Comparison of ENCODE assay signal across 9 mouse cellular contexts in genomic region chr11:53254428-53254827, GRCm38 (mm10). TPM values are rescaled to one million over a fixed set of nuclear protein-coding genes. Genes with fewer than 3 reads are reported as not detected.
A peak's percentile ranks its signal among the peaks of the same experiment; 100 is the strongest.
DNase-seq lines count a peak whose midpoint lies in the region; ATAC-seq and TF ChIP-seq lines count a peak whose summit lies in the region.
"Had no signal": no experiment of that assay in that cellular context is flagged by ENCODE, and none has a peak within 500 bp of the region (broad histone marks: within the 10 kb centered on the region; RNA-seq: fewer than 3 reads in every experiment).

No protein-coding gene starts in this region.

- H3K9ac ChIP-seq in hindbrain, postnatal 0 days (replicated peaks; ENCODE audit: low read length): no peak overlapping the region
- H3K9ac ChIP-seq in hindbrain, embryonic 12.5 days: no peak overlapping the region
- H3K9ac ChIP-seq in lung, postnatal 0 days (replicated peaks; ENCODE audit: low read depth): no peak overlapping the region
- H3K9ac ChIP-seq: midbrain, embryonic 12.5 days had no signal

- no peaks in the 10 kb centered on the region for H3K27me3 ChIP-seq in hindbrain, postnatal 0 days (ENCODE audit: insufficient read depth, low read length)
- H3K27me3 ChIP-seq in hindbrain, embryonic 12.5 days: no peaks in the 10 kb centered on the region
- no peaks in the 10 kb centered on the region for H3K27me3 ChIP-seq in lung, postnatal 0 days (replicated peaks; ENCODE audit: insufficient read depth, low read length)
- H3K27me3 ChIP-seq: midbrain, embryonic 12.5 days had no signal

- no peaks in the 10 kb centered on the region for H3K36me3 ChIP-seq in hindbrain, postnatal 0 days (ENCODE audit: insufficient read depth, low read length)
- no peaks in the 10 kb centered on the region for H3K36me3 ChIP-seq in hindbrain, embryonic 12.5 days
- H3K36me3 ChIP-seq in lung, postnatal 0 days (ENCODE audit: insufficient read depth, low read length): no peaks in the 10 kb centered on the region

- no peaks in the 10 kb centered on the region for H3K9me3 ChIP-seq in hindbrain, postnatal 0 days (ENCODE audit: low read length)
- no peaks in the 10 kb centered on the region for H3K9me3 ChIP-seq in hindbrain, embryonic 12.5 days (replicated peaks)
- H3K9me3 ChIP-seq in lung, postnatal 0 days (ENCODE audit: low read length): no peaks in the 10 kb centered on the region
- H3K9me3 ChIP-seq: midbrain, embryonic 12.5 days had no signal

- H3K4me1 ChIP-seq in hindbrain, postnatal 0 days (ENCODE audit: insufficient read depth, low read length): 0 out of 2 replicates have a peak, but pooled peaks cover 4% of the 10 kb centered on the region
- peaks cover 5% of the 10 kb centered on the region; the same call in 1 of the 2 replicates for H3K4me1 ChIP-seq in hindbrain, embryonic 12.5 days
- H3K4me1 ChIP-seq in lung, postnatal 0 days (ENCODE audit: insufficient read depth, low read depth, low read length): no peaks in the 10 kb centered on the region

- ATAC-seq in hindbrain, postnatal 0 days: no peak
- no peak for ATAC-seq in hindbrain, embryonic 12.5 days (ENCODE audit: low FRiP score)
- ATAC-seq in lung, postnatal 0 days: no peak
- no peak; the same call in 1 of the 2 replicates for ATAC-seq in megakaryocyte progenitor cell, adult 5-6 weeks (replicated peaks; ENCODE audit: poor library complexity)

- TF ChIP-seq CTCF in hindbrain, postnatal 0 days (IDR thresholded peaks at IDR 0.05; ENCODE audit: low read depth): peak; percentile 12; the same call in 1 of the 2 replicates
- TF ChIP-seq CTCF in lung, postnatal 0 days (IDR thresholded peaks at IDR 0.05): peak; percentile 43; the same call in 1 of the 2 replicates

- DNase-seq in hindbrain, postnatal 0 days (ENCODE audit: low spot score): no peak
- peak; percentile 51 for DNase-seq in 416B (ENCODE audit: low read depth)
- peak; percentile 65 for DNase-seq in ES-CJ7 (ENCODE audit: low read depth, low spot score)
- DNase-seq in lung, postnatal 0 days (ENCODE audit: low spot score): no peak
- DNase-seq in adrenal gland, postnatal 4 days (ENCODE audit: low spot score in 2 of 2): no peak
- DNase-seq in urinary bladder, adult 18-20 months (ENCODE audit: low spot score in 2 of 2): no peak

- no peak overlapping the region for H3K4me3 ChIP-seq in hindbrain, postnatal 0 days (ENCODE audit: low read length)
- H3K4me3 ChIP-seq in hindbrain, embryonic 12.5 days: no peak overlapping the region
- no peak overlapping the region for H3K4me3 ChIP-seq in lung, postnatal 0 days (ENCODE audit: low read depth, low read length)
- H3K4me3 ChIP-seq: midbrain, embryonic 12.5 days had no signal

- no peak overlapping the region for H3K27ac ChIP-seq in hindbrain, postnatal 0 days
- H3K27ac ChIP-seq in hindbrain, embryonic 12.5 days: no peak overlapping the region
- no peak overlapping the region for H3K27ac ChIP-seq in lung, postnatal 0 days (ENCODE audit: low read length)
- H3K27ac ChIP-seq: midbrain, embryonic 12.5 days had no signal

- no peak for TF ChIP-seq EP300 in lung, postnatal 0 days (IDR thresholded peaks at IDR 0.05)

- H3K4me2 ChIP-seq in hindbrain, postnatal 0 days (ENCODE audit: low read depth, low read length): no peak overlapping the region
- no peak overlapping the region for H3K4me2 ChIP-seq in hindbrain, embryonic 12.5 days (replicated peaks)
- no peak overlapping the region for H3K4me2 ChIP-seq in lung, postnatal 0 days (replicated peaks; ENCODE audit: low read depth, low read length)
- H3K4me2 ChIP-seq: midbrain, embryonic 12.5 days had no signal

- WGBS in hindbrain, postnatal 0 days: 90% methylated on average over 3 of the region's 3 CpGs
- WGBS in hindbrain, embryonic 12.5 days: 89% methylated on average over 3 of the region's 3 CpGs
- 95% methylated on average over 3 of the region's 3 CpGs for WGBS in lung, postnatal 0 days

RNA-seq across cellular contexts. Expression of gene Hspa4, which starts 45.8 kb away (rescaled TPM):
- 79.4 and 92.9 TPM in 2 replicates for total RNA-seq in hindbrain, postnatal 0 days (2014; rRNA removed)
- polyA plus RNA-seq in hindbrain, postnatal 0 days (2015; fragmentation: Nextera tagmentation; extraction: Ambion mirVana): 50.8 and 54.2 TPM in 2 replicates
- polyA plus RNA-seq in hindbrain, embryonic 12.5 days (2016; fragmentation: Nextera tagmentation; extraction: Ambion mirVana): 80.7 and 85.8 TPM in 2 replicates
- polyA plus RNA-seq in lung, postnatal 0 days (2015; fragmentation: Nextera tagmentation; extraction: Ambion mirVana): 42.0 and 42.3 TPM in 2 replicates
- total RNA-seq in megakaryocyte progenitor cell, adult 5-6 weeks (2015): 148 and 151 TPM in 2 replicates
- 371 and 490 TPM in 2 replicates for total RNA-seq in megakaryocyte progenitor cell, adult 5-6 weeks (2017)
- total RNA-seq in adrenal gland, postnatal 4 days (2021): 100 to 1,000 TPM; 150 to 168 TPM

Comparison
In these comparisons a context has a peak if more than half of its experiments do, and no peak if none do; other contexts are left out.
1. DNase-seq: peak in 416B (single experiment) and ES-CJ7 (single experiment); none in hindbrain, postnatal 0 days (single experiment), lung, postnatal 0 days (single experiment), adrenal gland, postnatal 4 days (0 of 2) and urinary bladder, adult 18-20 months (0 of 2).